Mouse (Mus musculus) heart, postnatal 14 days (tissue): ENCODE measurements around the gene Erc2. TPM values are rescaled to one million over a fixed set of nuclear protein-coding genes. Genes with fewer than 3 reads are reported as not detected.
"Not testable (repeated sequence)": the region's sequence is repeated elsewhere in the genome, so short reads cannot be mapped to it uniquely, and the experiment has no call there.

ENCODE experiments used
- DNase-seq, 2 experiments: peaks; one replicate each; pipeline ENCODE4 v3.0.0; 2021 to 2022
- intact Hi-C: fragments of 180-260 bp; cut with DNase I; formaldehyde crosslinking; loops from one replicate; pipeline ENCODE4 v1.15.1; 2025
- total RNA-seq, 2 experiments: library from RNA; stranded (reverse); gene quantifications; 2 replicates each; pipeline ENCODE4 v1.2.3; 2021

Erc2 gene
- total RNA-seq, 2 experiments from 2014 or later: 0.54 to 1.6 TPM

DNA sequence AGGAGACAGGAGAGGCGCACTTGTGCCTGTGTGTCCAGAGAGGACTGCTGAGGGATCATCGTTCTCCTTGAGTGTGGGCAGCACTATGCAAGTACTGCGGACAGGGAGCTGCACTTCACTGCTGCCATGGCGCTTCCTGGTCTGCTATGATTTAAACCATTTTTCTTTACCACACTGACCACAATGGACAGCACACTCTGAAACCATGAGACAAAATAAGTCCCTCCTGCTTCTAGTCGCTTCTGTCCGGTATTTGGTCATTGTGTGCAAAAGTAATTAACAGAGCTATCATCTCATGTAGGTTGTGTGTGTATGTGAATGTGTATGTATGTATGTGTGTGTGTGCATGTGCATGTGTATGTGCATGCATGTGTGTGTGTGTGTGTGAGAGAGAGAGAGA, 200.3 kb downstream of the Erc2 start:
- intact Hi-C loops: no loop called here
- DNase-seq: no peak

GRCm38 (mm10) chr14:27823048-27823447, 200.8 kb downstream of the Erc2 start:
- intact Hi-C loops: no loop called here
- DNase-seq: no peak

- intact Hi-C loops: no loop called here
- no peak for DNase-seq
Observed at GRCm38 (mm10) chr14:27823897-27824296, 201.7 kb downstream of the Erc2 start.

GRCm38 (mm10) chr14:27826829-27827228, 204.6 kb downstream of the Erc2 start:
- no peak for DNase-seq
- intact Hi-C loops: no loop called here

- intact Hi-C loops: no loop called here
- no peak for DNase-seq
Observed at GRCm38 (mm10) chr14:27828089-27828488, 205.9 kb downstream of the Erc2 start.

- intact Hi-C loops: no loop called here
- no peak for DNase-seq
Observed at GRCm38 (mm10) chr14:27832196-27832595, 210.0 kb downstream of the Erc2 start.

- intact Hi-C loops: no loop called here
- DNase-seq: no peak
Observed at GRCm38 (mm10) chr14:27835351-27835750, 213.1 kb downstream of the Erc2 start.

DNA sequence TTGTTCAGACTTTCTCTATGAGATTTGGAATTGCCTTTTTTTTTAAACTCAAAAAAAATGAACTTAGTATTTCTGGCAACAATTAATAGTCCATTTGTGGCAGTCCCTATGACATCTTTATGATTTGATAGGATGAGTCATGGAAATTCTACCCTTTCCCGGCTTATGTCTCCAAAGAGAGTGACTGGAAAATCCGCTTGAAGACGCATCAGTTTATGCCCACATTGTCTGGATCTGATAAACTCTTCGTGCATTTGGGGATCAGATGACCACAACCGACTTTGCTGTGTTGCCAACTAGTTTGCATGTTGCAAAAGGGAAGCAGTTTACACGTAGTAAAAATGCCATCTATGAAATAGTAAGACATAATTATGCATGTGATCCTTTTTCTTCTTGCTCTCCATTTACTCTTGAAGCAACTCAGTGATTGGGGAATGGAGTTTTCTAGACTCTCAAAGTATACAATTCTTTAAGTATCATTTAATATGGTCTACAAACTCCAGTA, 215.4 kb downstream of the Erc2 start:
- intact Hi-C loops: no loop called here
- DNase-seq: no peak

DNA sequence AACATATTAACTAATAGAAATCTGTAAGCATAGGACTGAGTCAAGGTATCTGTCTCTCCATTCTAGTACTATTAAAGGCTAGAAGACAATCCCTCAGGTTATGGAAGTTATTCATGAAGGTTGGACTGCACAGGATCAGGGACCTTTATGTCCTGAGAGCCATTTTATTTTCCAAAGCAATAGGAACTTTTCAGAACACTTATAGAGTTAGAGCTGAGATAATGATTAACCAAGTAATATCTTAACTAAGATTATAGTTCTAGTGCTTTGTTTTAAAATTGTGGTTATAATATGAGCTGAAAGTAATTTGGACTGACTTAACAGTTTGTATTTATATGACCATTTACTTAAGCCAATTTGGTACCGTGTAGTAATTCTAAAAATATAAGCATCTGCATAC, 217.9 kb downstream of the Erc2 start:
- intact Hi-C loops: no loop called here
- DNase-seq: no peak

GRCm38 (mm10) chr14:27846875-27847274, 224.6 kb downstream of the Erc2 start:
- DNase-seq: no peak
- intact Hi-C loops: no loop called here

DNA sequence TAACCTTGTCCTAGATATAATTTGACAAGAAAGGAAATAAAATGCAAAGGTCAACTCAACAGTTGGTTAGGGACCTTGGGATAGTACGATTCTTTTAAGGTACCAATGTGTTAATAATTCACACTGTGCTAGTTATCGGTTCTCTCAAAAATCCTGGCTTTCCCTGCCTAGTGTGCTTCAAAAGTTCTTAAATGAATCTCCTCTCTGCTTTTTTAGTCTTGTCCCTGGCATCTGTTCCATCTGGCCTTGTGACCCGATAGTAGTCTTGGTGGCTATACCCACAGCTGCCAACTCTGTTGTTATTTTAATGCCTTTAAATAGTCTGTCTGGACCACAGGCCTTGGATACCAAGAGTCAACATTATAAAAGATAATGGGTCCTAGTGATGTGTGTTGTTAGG, 225.1 kb downstream of the Erc2 start:
- DNase-seq: no peak
- intact Hi-C loops: no loop called here

DNA sequence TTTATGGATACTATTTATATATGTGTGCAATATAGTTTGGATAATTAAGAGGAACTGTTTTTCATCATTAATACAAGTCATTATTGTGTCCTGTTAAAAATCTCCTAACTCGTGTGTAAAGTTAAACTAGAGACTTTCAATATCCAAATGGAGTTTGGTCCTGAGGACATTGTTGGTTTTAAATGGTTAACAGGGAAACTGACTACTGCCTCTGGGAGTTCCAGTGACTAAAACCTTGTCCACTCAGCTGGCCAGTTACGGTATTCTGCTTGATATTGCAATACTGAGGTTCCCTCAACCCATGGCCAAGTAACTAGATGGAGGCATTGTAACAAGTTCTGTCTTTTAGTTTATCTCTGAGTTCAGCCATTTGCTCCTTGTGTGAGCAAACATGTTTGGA, 229.0 kb downstream of the Erc2 start:
- intact Hi-C loops: no loop called here

GRCm38 (mm10) chr14:27852606-27853005, 230.4 kb downstream of the Erc2 start:
- intact Hi-C loops: no loop called here
- no peak for DNase-seq

More for the DNA sequence above, 229.0 kb downstream of the Erc2 start:
- no peak for DNase-seq

GRCm38 (mm10) chr14:27860371-27861046, 238.3 kb downstream of the Erc2 start:
- intact Hi-C loops: no loop called here

DNA sequence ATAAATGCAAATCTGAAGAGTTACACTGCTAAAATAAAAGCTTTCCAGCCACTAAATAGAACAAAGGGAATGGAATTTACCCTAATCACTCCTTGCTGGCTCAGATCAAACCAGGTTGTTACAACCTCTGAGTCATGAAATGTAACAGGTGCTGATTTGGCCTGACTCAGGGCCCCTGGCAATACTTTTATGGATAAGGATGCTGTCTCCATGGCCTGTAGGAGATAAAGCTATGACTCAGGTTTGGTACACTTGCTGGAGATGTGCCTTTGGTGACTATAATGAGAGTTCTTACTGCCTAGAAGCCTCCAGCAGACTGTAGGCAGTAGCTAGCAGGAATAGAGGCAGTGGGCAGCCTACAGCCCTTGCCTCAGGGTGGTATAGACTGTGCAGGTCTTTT, 240.1 kb downstream of the Erc2 start:
- no peak for DNase-seq
- intact Hi-C loops: no loop called here

More at GRCm38 (mm10) chr14:27860371-27861046, 238.3 kb downstream of the Erc2 start:
- no peak for DNase-seq

GRCm38 (mm10) chr14:27867386-27867785, 245.2 kb downstream of the Erc2 start:
- no peak for DNase-seq
- intact Hi-C loops: no loop called here

GRCm38 (mm10) chr14:27873619-27874018, 251.4 kb downstream of the Erc2 start:
- DNase-seq: no peak
- intact Hi-C loops: no loop called here

- no peak for DNase-seq
- intact Hi-C loops: no loop called here
Observed at GRCm38 (mm10) chr14:27875991-27876411, 253.8 kb downstream of the Erc2 start.

DNA sequence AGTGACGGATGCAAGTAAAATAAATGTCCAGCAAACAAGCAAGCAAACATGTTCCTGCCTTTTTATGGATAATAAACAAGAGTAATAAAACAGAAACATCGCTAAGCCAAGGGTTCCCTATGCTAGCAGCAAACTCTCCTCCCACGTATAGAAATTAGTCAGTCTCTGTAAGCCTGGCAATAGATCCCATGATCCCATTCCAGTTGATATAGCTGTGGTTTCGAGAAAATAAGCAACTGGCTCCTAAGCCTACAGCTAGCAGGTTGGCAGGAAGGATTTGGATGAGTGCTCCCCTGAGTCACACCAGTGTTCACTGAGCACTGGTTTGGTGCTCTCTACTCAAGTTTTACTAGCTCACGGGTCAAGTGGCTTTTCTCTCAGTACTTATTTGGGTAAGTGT, 259.7 kb downstream of the Erc2 start:
- no peak for DNase-seq
- intact Hi-C loops: no loop called here

- intact Hi-C loops, DNase-seq: not testable (repeated sequence)
Observed at GRCm38 (mm10) chr14:27886337-27886736, 264.1 kb downstream of the Erc2 start.

DNA sequence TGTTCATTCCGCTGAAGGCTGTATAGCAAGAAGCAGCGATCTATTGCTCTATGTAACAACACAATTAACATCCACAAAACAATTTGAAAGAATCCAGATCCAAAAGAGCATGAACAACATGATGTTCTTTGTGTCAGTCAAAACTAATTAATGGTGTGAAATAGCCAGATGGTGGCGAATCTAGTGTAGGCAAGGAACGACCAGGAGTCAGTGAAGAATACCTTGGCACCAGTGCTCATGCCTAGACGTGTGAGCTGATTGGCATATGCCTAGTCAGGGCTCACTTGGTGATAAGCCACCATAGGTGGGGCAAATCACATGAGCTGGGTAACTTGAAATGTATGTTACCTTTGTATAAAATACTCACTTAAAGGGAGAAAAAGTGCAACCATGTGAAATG, 265.3 kb downstream of the Erc2 start:
- intact Hi-C loops: no loop called here
- DNase-seq: no peak

DNA sequence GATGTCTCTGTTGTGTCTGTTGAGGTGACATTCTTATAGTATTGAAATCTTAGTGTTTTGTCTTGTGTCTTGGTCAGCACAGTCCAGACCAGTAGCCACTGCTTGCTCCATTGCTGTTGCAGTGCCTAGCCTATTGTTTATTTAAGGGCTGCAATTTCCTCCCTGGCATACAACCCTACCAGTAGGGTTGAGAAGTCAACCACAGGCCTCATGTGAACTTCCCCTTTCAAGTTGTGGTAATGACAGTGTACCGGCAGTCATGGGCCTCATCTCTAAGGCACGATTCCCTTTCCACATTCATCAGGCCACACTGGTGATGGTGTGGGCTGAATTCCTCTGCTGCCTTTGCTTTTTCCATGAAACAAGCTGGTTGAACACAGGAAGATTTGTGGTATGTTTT, 267.4 kb downstream of the Erc2 start:
- intact Hi-C loops: no loop called here
- DNase-seq: no peak

- no peak for DNase-seq
- intact Hi-C loops: no loop called here
Observed at GRCm38 (mm10) chr14:27892416-27892815, 270.2 kb downstream of the Erc2 start.
